Mouse (Mus musculus): ENCODE data around the gene Zswim3. TPM values are rescaled to one million over a fixed set of nuclear protein-coding genes. Genes with fewer than 3 reads are reported as not detected.

Zswim3 gene
- 6.4 and 7.0 TPM in 2 replicates for total RNA-seq (2012; rRNA removed)

DNA sequence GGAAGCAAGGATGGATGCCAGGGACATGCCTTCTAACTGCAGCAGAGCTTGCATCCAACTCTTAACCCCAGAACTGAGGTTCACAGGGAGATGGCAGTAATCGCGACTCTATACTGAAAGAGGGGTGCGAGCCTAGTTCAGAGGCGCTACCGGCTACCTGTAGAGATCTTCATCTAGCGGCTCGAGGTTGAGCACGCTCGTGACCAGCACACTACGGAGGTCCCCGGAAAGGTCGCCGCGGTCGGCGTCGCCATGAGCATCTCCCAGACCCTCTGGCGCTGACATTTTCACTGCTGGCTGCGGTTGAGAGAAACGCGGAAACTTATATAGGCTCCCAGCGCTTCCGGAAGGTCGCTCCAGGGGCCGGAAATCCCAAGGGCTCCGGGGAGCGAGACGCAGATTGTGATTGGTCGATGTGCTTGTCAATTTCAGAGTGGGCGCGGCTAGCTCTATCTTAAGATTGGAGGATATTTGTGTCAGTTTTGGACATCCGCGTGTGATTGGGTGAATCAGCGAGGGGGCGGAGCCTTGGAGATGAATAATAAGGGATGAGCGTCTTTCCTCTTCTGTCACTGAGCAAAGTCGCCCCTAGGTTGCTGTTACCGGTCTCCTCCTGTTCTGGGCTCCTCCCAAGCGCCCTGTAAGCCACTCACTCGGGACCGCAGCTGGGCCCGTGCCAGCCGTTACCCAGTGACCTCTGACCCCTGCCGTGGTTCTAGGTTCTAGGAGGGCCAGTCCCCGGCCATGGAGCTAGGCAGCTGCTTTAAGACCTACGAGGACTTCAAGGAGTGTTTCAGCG is at the start of gene Zswim3, which contains the start of gene Acot8:
Zswim3 (plus strand) TSS at position 566 of the 799 bp plus-strand sequence.
Acot8 (minus strand) TSS at position 350 of the 799 bp plus-strand sequence.
- TF ChIP-seq HCFC1 (IDR thresholded peaks at IDR 0.05; ENCODE audit: borderline replicate concordance, insufficient read depth, low read length) (peak; percentile 18; the same call in 1 of the 2 replicates), CHD2 (IDR thresholded peaks at IDR 0.05; ENCODE audit: low read depth, low read length) (peak; percentile 97), ZNF384 (IDR thresholded peaks at IDR 0.05; ENCODE audit: low read depth, low read length) (no peak), MAFK (IDR thresholded peaks at IDR 0.05; ENCODE audit: insufficient read depth, low read depth, low read length) (no peak)
- Histone ChIP-seq H3K27ac (ENCODE audit: insufficient read depth, low read depth, low read length, poor library complexity, severe bottlenecking) (peak within 1 kb of the TSS; percentile 69), H3K4me3 (ENCODE audit: insufficient read depth in 1 of 2, low read depth in 1 of 2, low read length in 2 of 2, poor library complexity in 1 of 2, severe bottlenecking in 1 of 2) (peak within 1 kb of the TSS; percentile 91 to 97), H3K36me3 (ENCODE audit: control insufficient read depth, insufficient read depth, low read length, poor library complexity, severe bottlenecking) (peaks cover 10% of the 10 kb centered on the region; the same call in 1 of the 2 replicates), H3K9ac (ENCODE audit: insufficient read depth, low read depth, low read length, poor library complexity, severe bottlenecking) (peak within 1 kb of the TSS; percentile 92), H3K9me3 (ENCODE audit: control insufficient read depth, insufficient read depth, low read depth, low read length) (no peaks in the 10 kb centered on the region), H3K4me1 (ENCODE audit: control insufficient read depth in 2 of 2, insufficient read depth in 2 of 2, low read length in 2 of 2, poor library complexity in 1 of 2) (peaks cover 0 to 11% of the 10 kb centered on the region in 2 experiments; a peak in 2 of 4 replicates)
- DNase-seq (ENCODE audit: low read depth, low spot score): peak; percentile 100
- in situ Hi-C loops (cut with MboI; ENCODE audit: low sequenced_read_pairs in 2 of 2, unreplicated experiment in 2 of 2): no loop called here

DNA sequence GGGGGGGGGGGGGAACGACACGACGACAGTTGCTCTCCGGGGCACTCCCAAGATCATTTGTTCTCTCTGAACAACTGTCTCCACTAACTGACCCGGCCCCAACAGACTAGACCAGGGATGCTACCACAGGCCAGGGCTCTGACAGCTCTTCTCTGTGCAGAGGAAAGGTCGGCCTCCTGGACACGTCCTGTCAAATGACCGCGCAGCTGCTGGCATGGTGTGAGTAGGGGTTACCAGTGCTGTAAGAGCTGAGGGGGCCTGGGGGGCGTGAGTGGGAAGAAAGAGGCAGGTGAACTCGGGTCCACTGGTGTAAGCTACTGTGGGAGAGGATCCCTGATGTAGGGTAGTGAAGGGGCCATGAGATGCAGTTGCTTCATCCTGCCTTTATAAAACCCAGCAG is 47.1 kb upstream of the Zswim3 start:
- no peaks in the 10 kb centered on the region for H3K9me3 ChIP-seq (ENCODE audit: control insufficient read depth, insufficient read depth, low read depth, low read length)
- H3K4me1 ChIP-seq (ENCODE audit: control insufficient read depth in 2 of 2, insufficient read depth in 2 of 2, low read length in 2 of 2, poor library complexity in 1 of 2): peaks cover 2 to 3% of the 10 kb centered on the region in 2 experiments; a peak in 1 of 4 replicates
- H3K4me3 ChIP-seq (ENCODE audit: insufficient read depth in 1 of 2, low read depth in 1 of 2, low read length in 2 of 2, poor library complexity in 1 of 2, severe bottlenecking in 1 of 2): no peak overlapping the region
- peaks cover 66% of the 10 kb centered on the region for H3K36me3 ChIP-seq (ENCODE audit: control insufficient read depth, insufficient read depth, low read length, poor library complexity, severe bottlenecking)
- no peak overlapping the region for H3K9ac ChIP-seq (ENCODE audit: insufficient read depth, low read depth, low read length, poor library complexity, severe bottlenecking)
- TF ChIP-seq CHD2 (IDR thresholded peaks at IDR 0.05; ENCODE audit: low read depth, low read length) (no peak), MAFK (IDR thresholded peaks at IDR 0.05; ENCODE audit: insufficient read depth, low read depth, low read length) (no peak)
- no peak for DNase-seq (ENCODE audit: low read depth, low spot score)
- in situ Hi-C loops (cut with MboI; ENCODE audit: low sequenced_read_pairs in 2 of 2, unreplicated experiment in 2 of 2): no loop called here
- no peak overlapping the region for H3K27ac ChIP-seq (ENCODE audit: insufficient read depth, low read depth, low read length, poor library complexity, severe bottlenecking)

DNA sequence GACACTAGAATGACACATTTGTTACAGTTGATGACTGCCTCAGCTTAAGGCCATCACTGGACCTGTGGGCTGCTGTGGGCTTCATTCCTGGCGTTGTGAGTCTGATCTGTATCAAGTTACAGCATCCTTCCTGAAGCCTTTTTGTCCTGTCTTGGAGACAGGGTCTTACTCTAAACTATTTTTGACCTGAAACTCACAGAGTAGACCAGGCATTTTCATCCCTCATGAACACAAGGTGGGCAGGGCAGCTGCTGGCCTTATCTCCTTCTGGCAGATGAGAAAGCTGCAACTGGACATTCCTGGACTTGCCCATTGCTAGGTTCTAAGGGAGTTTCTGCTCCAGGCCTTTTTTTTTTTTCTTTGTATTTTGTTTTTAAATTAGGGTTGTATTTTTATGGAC is 46.2 kb upstream of the Zswim3 start:
- no peak for DNase-seq (ENCODE audit: low read depth, low spot score)
- no peaks in the 10 kb centered on the region for H3K9me3 ChIP-seq (ENCODE audit: control insufficient read depth, insufficient read depth, low read depth, low read length)
- H3K27ac ChIP-seq (ENCODE audit: insufficient read depth, low read depth, low read length, poor library complexity, severe bottlenecking): no peak overlapping the region
- no peak overlapping the region for H3K9ac ChIP-seq (ENCODE audit: insufficient read depth, low read depth, low read length, poor library complexity, severe bottlenecking)
- no peak for TF ChIP-seq CHD2 (IDR thresholded peaks at IDR 0.05; ENCODE audit: low read depth, low read length)
- H3K36me3 ChIP-seq (ENCODE audit: control insufficient read depth, insufficient read depth, low read length, poor library complexity, severe bottlenecking): peaks cover 72% of the 10 kb centered on the region
- peaks cover 2 to 3% of the 10 kb centered on the region in 2 experiments; a peak in 1 of 4 replicates for H3K4me1 ChIP-seq (ENCODE audit: control insufficient read depth in 2 of 2, insufficient read depth in 2 of 2, low read length in 2 of 2, poor library complexity in 1 of 2)
- H3K4me3 ChIP-seq (ENCODE audit: insufficient read depth in 1 of 2, low read depth in 1 of 2, low read length in 2 of 2, poor library complexity in 1 of 2, severe bottlenecking in 1 of 2): no peak overlapping the region
- in situ Hi-C loops (cut with MboI; ENCODE audit: low sequenced_read_pairs in 2 of 2, unreplicated experiment in 2 of 2): no loop called here

DNA sequence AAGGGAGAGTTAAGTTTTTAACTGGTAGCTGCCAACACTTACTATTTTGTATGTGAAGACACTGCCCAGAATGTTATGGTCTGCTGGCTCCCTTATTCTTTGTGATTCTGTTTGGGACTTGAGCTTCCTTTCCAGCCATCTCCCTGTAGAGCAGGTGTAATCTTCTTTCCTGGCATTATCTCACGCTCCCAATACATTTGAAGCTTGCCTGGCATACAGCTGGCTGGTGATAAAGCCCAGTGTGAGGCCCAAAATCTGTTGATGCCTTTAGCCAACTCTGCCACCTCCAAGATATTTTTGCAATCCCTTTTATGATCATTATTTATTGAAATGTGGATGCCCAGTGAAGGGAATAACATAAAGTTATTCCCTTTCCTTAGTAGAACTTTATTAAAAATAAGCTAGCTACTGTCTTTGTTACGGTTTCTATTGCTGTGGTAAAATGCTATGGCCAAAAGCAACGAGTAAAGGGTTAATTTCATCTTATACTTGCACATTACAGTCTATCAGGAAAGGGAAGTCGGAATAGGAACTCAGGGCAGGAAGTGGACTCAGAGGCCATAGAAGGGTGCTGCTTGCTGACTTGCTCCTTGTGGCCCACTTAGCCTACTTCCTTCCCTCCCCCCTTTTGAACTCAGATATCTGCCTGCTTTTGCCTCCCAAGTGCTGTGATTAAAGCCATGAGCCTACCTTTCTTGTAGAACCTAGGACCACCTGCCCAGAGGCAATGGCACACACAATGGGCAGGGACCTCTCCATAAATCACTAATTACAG is 44.7 kb upstream of the Zswim3 start:
- H3K27ac ChIP-seq (ENCODE audit: insufficient read depth, low read depth, low read length, poor library complexity, severe bottlenecking): no peak overlapping the region
- no peak for TF ChIP-seq CHD2 (IDR thresholded peaks at IDR 0.05; ENCODE audit: low read depth, low read length)
- no peak for TF ChIP-seq ZNF384 (IDR thresholded peaks at IDR 0.05; ENCODE audit: low read depth, low read length)
- no peak for TF ChIP-seq HCFC1 (IDR thresholded peaks at IDR 0.05; ENCODE audit: borderline replicate concordance, insufficient read depth, low read length)
- no peak for TF ChIP-seq MAFK (IDR thresholded peaks at IDR 0.05; ENCODE audit: insufficient read depth, low read depth, low read length)
- no peak for TF ChIP-seq ZC3H11A (IDR thresholded peaks at IDR 0.05; ENCODE audit: borderline replicate concordance, low read depth, low read length)
- no peak overlapping the region for H3K4me3 ChIP-seq (ENCODE audit: insufficient read depth in 1 of 2, low read depth in 1 of 2, low read length in 2 of 2, poor library complexity in 1 of 2, severe bottlenecking in 1 of 2)
- DNase-seq (ENCODE audit: low read depth, low spot score): no peak
- peaks cover 2 to 3% of the 10 kb centered on the region in 2 experiments; a peak in 1 of 4 replicates for H3K4me1 ChIP-seq (ENCODE audit: control insufficient read depth in 2 of 2, insufficient read depth in 2 of 2, low read length in 2 of 2, poor library complexity in 1 of 2)
- in situ Hi-C loops (cut with MboI; ENCODE audit: low sequenced_read_pairs in 2 of 2, unreplicated experiment in 2 of 2): no loop called here
- peaks cover 69% of the 10 kb centered on the region for H3K36me3 ChIP-seq (ENCODE audit: control insufficient read depth, insufficient read depth, low read length, poor library complexity, severe bottlenecking)
- no peaks in the 10 kb centered on the region for H3K9me3 ChIP-seq (ENCODE audit: control insufficient read depth, insufficient read depth, low read depth, low read length)
- no peak overlapping the region for H3K9ac ChIP-seq (ENCODE audit: insufficient read depth, low read depth, low read length, poor library complexity, severe bottlenecking)
